Mouse (Mus musculus) gastrocnemius, postnatal 25 days (tissue): ENCODE measurements around the gene Ptprg. TPM values are rescaled to one million over a fixed set of nuclear protein-coding genes. Genes with fewer than 3 reads are reported as not detected.
"Not testable (repeated sequence)": the region's sequence is repeated elsewhere in the genome, so short reads cannot be mapped to it uniquely, and the experiment has no call there.

ENCODE experiments used
- DNase-seq: peaks from one replicate; pipeline ENCODE4 v3.0.0; 2022
- total RNA-seq, 2 experiments: library from RNA; stranded (reverse); gene quantifications; 1 replicate in 1 of 2; 2 replicates in 1 of 2; pipeline ENCODE4 v1.2.3; 2021

The Ptprg gene
- total RNA-seq, 2 experiments from 2014 or later = 24.2 to 29.1 TPM

GRCm38 (mm10) chr14:12218544-12219150, 665.3 kb downstream of the Ptprg start:
- DNase-seq = no peak

GRCm38 (mm10) chr14:12219877-12220276, 666.5 kb downstream of the Ptprg start:
- no peak for DNase-seq

- no peak for DNase-seq
Observed at GRCm38 (mm10) chr14:12220540-12220939, 667.2 kb downstream of the Ptprg start.

GRCm38 (mm10) chr14:12221571-12221970, 668.2 kb downstream of the Ptprg start:
- no peak for DNase-seq

- DNase-seq = no peak
Observed at GRCm38 (mm10) chr14:12243726-12244125, 690.4 kb downstream of the Ptprg start.

- no peak for DNase-seq
Observed at GRCm38 (mm10) chr14:12276031-12276430, 722.7 kb downstream of the Ptprg start.

- no peak for DNase-seq
Observed at GRCm38 (mm10) chr14:12283641-12284040, 730.3 kb downstream of the Ptprg start, which contains the start of gene Gm49355. Gm49355 (plus strand) TSS chr14:12283976.

GRCm38 (mm10) chr14:12284141-12284912, 731.0 kb downstream of the Ptprg start, which contains the start of gene 3830406C13Rik:
3830406C13Rik (plus strand) TSS chr14:12284173.
- DNase-seq = peak; percentile 79

GRCm38 (mm10) chr14:12289747-12290146, 736.4 kb downstream of the Ptprg start:
- DNase-seq = not testable (repeated sequence)

Other genes starting within 250 kb of the Ptprg start
- 1 to 10 TPM; 3.1 to 3.5 TPM for gene Gm3839, start 196.8 kb upstream of the Ptprg start, total RNA-seq